7 mouse cellular contexts compared by ENCODE assay signal in the genomic region with DNA sequence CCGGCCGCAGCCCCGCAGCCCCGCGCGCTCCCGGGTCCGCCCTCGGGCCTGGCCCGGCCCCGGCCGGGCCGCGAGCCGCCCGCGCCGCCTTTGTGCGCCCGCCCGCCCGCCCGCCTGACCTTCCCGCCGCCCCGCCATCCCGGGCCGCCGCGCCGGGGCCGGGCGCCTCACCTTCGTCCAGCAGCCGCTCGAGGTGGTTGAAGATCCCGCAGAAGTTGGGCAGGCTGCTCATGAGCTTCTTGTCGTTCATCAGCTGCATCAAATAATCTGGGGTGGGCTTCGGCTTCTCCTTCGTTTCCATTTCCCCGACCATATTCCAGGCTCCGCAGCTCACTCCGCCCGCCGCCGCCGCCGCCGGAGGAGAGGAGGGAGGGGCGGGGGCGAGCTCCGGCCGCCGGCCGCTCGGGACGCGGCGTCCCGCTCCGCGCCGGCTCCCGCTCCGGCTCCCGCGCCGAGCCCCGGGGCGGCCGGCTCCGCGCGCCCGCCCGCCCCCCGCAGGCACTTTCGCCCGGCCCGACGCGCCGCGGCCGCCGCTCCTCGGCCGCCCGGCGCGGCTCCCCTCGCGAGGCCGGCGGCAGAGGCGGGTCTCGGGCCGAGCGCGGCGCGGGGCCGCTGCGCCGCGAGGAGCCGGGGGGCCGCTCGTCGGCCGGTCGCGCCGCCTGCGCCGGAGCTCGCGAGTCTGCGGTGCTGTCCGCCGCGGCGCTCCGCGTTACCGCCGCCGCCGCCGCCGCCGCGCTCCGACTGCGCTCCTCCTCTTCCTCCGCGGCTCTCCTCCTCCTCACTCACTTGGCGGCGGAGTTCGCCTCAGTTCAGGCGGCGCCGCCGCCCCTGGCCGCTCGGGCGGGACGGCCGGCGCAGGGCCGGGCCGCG. TPM values are rescaled to one million over a fixed set of nuclear protein-coding genes. Genes with fewer than 3 reads are reported as not detected.
DNase-seq lines count a peak whose midpoint lies in the region; ATAC-seq and TF ChIP-seq lines count a peak whose summit lies in the region.

No protein-coding gene starts in this region.

- intact Hi-C loops in gastrocnemius, postnatal 14 days (cut with DNase I; ENCODE audit: low total_unique reads), result loop anchor here (5.0 kb wide), 1 partner anchor 561 kb away; no protein-coding TSS in a partner anchor
- intact Hi-C loops in left cerebral cortex, postnatal 36 days (cut with DNase I), result loop anchor here (2.0 to 10.0 kb wide), 9 partner anchors 74 to 1654 kb away; a partner anchor contains a TSS

- no peaks in the 10 kb centered on the region for H3K36me3 ChIP-seq in small intestine, adult 2 months (ENCODE audit: control insufficient read depth, insufficient read depth, low read length)

- ATAC-seq in megakaryocyte-erythroid progenitor cell, adult 5-6 weeks (replicated peaks; ENCODE audit: low FRiP score, low TSS enrichment, poor library complexity, severe bottlenecking), result peak; percentile 66

- no peaks in the 10 kb centered on the region; the same call in 1 of the 2 replicates for H3K4me1 ChIP-seq in small intestine, adult 2 months (ENCODE audit: control insufficient read depth, insufficient read depth, insufficient read length, low read length)

- 10% methylated on average over 138 of the region's 153 CpGs for WGBS in small intestine, adult 2 months

- H3K27ac ChIP-seq in small intestine, adult 2 months (ENCODE audit: insufficient read depth, low read depth, low read length), result peak overlapping the region; percentile 84; the same call in 1 of the 2 replicates

- no peak; the same call in 1 of the 2 replicates for TF ChIP-seq POLR2A in small intestine, adult 2 months (IDR thresholded peaks at IDR 0.05; ENCODE audit: low read depth, low read length)

- peaks cover 29% of the 10 kb centered on the region for H3K27me3 ChIP-seq in small intestine, adult 2 months (ENCODE audit: control insufficient read depth, insufficient read depth, low read length)

- H3K4me3 ChIP-seq in small intestine, adult 2 months (ENCODE audit: low read depth, low read length), result peak overlapping the region; percentile 98

- DNase-seq in adrenal gland, adult 18-20 months (ENCODE audit: low spot score in 2 of 2), result peak; percentile 83 to 84
- peak; percentile 41 to 67 for DNase-seq in cerebellum, postnatal 4 days (ENCODE audit: low spot score in 2 of 2)
- peak; percentile 85 for DNase-seq in gastrocnemius, postnatal 14 days
- peak; percentile 82 for DNase-seq in induced T-regulatory cell, adult 2 months (ENCODE audit: low read depth)
- peak; percentile 75 to 77 for DNase-seq in left cerebral cortex, postnatal 36 days (ENCODE audit: low spot score in 2 of 2)

- no peak for TF ChIP-seq CTCF in small intestine, adult 2 months (IDR thresholded peaks at IDR 0.05; ENCODE audit: extremely low read depth, insufficient read length, insufficient replicate concordance, low read depth, low read length)

RNA-seq across cellular contexts. Expression of a gene that starts 0.9 kb away (rescaled TPM):
- 100 to 1,000 TPM; 188 to 233 TPM for total RNA-seq in adrenal gland, adult 18-20 months (2021)
- 100 to 1,000 TPM; 209 to 220 TPM for total RNA-seq in gastrocnemius, postnatal 14 days (2021)
- total RNA-seq in left cerebral cortex, postnatal 36 days (2021), result 100 to 1,000 TPM; 333 to 359 TPM
- total RNA-seq in megakaryocyte-erythroid progenitor cell, adult 5-6 weeks (2014; fragmentation: Nextera tagmentation), result 78.7 and 96.3 TPM in 2 replicates
- total RNA-seq in megakaryocyte-erythroid progenitor cell, adult 5-6 weeks (2017), result 57.6 and 59.9 TPM in 2 replicates
- polyA plus RNA-seq in small intestine, adult 2 months (2012; rRNA removed), result 11.3 and 13.5 TPM in 2 replicates

Comparison
In these comparisons a context has a peak if more than half of its experiments do, and no peak if none do; other contexts are left out.
1. Peak in every context shown above with its lines: DNase-seq, ATAC-seq, H3K4me3 ChIP-seq and H3K27ac ChIP-seq.